Mouse (Mus musculus): Measurements from ENCODE around the gene Igll1.

- TF ChIP-seq CTCF (IDR thresholded peaks at IDR 0.05; ENCODE audit: control insufficient read depth, insufficient read depth, low read length) = no peak
- TF ChIP-seq POLR2A (IDR thresholded peaks at IDR 0.05; ENCODE audit: borderline replicate concordance, control insufficient read depth, low read depth, low read length) = no peak
Observed at GRCm38 (mm10) chr16:16870241-16870616, 6.4 kb upstream of the Igll1 start.

Measured in bone marrow, adult 2 months (tissue).